Mouse (Mus musculus) Muller cell, postnatal 12 days (primary cell): ENCODE results near the gene Dixdc1.
A peak's percentile ranks its signal among the peaks of the same experiment; 100 is the strongest.
"Not testable (repeated sequence)": the region's sequence is repeated elsewhere in the genome, so short reads cannot be mapped to it uniquely, and the experiment has no call there.

Source experiments
- DNase-seq: peaks from one replicate; pipeline ENCODE4 v3.0.0-alpha.2; 2015; ENCODE audit errors: inconsistent ontology term

Gene Dixdc1

DNA sequence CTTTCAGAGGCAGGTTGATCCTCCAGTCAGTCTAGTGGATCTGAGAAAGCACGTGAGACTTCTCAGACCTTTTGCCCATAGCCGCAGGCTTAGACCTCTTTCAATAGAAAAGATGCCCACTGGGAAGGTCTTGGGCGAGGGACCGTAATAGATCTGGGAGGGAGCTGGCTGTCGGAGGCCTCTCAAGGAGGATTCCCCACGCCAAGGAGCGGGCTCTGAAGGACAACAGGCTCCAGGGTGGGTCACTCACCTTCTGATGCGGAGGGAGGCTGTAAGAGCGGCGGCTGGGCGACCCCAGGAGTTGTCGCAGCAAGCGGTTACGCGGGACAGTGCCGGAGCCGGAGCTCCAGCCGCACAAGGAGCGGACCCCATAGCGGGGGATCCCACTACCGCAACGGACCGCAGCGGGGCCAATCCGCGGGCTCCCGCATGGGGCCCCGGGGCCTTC is 80.4 kb downstream of the Dixdc1 start:
- no peak for DNase-seq

DNA sequence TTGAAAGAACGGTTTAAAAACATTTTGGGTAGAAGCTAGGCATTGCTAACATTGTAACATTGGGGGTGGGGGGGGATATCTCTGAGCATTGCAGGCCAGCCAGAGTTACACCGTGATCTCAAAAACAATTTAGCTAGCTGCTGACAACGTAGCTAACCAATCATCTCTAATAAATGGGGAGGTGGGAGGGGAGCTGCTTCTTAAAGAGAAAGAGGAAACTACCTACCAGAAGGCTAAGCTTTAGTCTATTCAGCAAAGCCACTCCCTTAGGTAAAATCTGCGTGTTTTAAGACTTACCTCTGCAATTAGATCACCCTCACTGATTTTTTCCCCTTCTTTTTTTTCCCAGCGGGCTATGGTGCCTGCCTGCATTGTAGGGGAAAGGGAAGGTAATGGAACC is 80.9 kb downstream of the Dixdc1 start:
- DNase-seq = peak; percentile 30

DNA sequence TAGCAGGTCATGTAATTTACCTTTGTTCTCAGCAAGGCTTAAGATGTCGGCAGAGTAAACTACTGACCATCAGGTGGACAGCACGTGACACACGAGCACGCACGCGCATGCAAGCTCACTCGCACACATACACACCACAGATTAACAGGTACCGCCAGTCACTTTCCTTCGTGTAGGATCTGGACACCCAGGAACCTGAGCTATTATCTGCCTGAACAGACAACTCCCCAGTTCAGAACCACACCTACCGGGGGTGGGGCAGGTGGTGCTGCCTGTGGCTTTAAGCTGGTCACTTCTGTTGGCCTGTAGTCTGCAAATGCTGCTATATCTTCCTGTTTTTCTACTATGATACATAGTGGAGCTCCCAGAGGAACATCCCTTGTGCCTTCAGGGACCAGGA is 88.8 kb downstream of the Dixdc1 start:
- DNase-seq = no peak

DNA sequence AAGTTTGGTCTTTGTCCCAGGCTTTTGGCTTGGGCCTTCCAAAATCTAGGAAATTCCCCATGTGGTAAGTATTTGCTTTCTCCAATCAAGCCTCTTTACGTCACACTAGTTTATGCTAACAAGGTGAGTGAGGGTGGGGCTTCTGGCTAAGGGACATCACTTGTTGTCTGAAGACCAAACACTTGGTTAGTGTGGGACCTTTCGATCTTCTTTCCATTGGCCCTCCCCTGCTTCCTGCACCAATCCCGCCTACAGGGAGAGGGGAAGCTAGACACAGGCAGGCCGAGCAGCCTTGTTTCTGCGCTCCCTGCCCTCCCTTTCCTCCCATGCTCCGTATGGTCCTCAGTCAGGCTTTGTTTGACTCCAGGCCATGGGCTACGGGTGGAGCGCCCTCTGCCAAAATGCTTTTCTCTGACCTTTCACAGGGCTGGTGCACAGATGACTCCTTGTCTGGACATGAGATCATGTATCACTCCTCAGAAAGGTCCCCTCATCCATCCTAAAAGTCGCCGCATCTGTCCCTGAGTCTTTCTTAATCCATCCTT is 92.4 kb downstream of the Dixdc1 start:
- DNase-seq = no peak

DNA sequence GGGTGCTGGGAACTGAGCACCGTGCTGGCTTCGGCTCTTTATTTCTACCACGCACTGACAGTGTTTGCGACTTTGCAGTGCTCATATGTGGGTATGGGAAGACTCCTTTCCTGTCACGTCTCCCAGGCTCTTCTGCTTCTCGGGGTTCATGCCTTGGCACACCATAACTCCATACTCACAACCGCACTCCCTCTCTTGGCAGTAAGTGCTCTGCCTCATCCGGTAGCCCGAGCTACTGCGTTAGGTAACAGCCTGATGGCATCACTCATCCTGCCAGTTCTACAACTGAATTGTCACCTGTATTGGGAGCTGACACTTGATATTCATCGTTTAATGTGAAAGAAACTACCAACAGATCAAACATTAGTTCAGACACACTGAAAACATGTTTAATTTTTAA is 105.0 kb downstream of the Dixdc1 start:
- no peak for DNase-seq

DNA sequence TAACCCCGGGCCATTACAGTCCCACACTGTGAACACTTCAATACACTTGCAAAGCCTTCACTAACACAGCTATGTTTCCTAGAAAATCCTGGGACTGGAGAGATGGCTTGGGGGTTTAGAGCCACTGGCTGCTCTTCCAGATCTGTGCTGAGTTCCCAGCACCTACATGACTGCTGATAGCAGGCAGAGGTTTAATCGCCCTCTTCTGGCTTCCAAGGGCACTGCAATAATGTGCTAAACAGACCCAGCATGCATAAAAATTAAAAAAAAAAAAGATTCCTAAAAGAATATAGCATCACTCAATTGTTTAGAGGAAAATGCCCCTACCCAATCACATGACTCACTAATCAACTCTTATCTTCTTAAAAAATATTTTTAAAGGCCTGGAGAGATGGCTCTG is 106.3 kb downstream of the Dixdc1 start:
- DNase-seq = no peak

DNA sequence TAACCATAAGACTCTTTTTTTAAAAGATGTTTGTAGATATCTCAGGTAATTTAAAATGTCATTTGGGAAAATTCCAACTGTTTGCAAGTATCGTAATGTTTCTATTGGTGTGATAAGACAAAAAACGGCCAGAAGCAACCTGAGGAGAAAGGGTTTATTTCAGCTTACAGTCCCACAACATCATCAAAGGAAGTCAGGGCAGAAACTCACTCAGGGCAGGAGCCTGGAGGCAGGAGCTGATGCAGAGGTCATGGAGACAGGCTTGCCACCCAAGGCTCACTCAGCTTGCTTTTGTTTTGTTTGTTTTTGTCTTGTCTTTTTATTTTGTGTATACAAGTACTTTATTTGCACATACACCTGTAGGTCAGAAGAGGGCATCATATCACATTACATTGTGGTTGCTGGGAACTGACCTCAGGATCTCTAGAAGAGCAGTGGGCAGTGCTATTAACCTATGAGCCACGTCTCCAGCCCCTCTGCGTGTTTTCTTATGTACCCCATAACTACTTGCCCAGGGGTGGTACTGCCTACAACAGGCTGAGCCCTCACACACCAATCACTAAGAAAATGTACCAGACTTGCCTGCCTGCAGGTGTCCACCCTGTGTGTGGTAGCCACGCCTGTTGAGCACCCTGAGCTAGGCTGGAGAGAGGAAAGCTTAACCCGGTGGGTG is 107.2 kb downstream of the Dixdc1 start:
- no peak for DNase-seq

DNA sequence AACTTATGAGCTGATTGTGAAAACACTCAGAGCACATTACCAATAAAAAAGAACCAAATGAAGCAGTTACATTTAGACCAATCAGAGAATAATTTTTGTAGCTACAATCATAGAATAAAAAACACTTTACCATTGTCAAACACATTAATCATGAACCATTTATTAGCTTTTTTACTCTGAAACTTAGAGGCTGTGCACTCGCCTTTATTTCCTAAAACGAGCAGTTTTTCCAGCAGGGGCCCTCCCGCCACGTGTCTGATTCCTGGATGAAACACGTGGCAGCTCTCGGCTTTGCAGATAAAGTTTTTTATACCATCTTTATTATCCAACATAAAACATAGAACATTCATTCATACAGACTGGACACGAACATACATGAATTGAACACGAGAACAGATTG is 108.4 kb downstream of the Dixdc1 start:
- DNase-seq = not testable (repeated sequence)

DNA sequence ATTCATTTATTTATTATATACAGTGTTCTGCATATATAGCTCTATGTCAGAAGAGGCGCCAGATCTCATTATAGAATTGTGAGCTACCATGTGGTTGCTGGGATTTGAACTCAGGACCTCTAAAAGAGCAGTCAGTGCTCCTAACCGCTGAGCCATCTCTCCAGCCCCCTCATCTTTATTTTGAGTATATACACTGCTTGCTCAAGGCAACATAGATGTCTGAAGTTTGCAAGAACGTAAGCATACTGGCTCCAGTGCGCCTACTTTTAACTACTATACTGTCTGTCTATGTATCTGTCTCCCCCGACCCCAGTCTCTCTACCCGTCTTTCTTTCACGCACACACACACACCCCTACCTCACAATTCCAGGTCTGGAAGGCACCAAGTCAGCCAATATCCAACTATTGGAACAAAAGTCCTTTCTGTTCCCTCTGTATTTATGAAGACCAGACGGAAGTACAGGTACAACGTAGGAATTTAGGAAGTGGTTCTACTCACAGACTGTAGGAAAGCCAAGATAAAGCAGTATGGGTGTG is 121.5 kb downstream of the Dixdc1 start:
- DNase-seq = no peak

DNA sequence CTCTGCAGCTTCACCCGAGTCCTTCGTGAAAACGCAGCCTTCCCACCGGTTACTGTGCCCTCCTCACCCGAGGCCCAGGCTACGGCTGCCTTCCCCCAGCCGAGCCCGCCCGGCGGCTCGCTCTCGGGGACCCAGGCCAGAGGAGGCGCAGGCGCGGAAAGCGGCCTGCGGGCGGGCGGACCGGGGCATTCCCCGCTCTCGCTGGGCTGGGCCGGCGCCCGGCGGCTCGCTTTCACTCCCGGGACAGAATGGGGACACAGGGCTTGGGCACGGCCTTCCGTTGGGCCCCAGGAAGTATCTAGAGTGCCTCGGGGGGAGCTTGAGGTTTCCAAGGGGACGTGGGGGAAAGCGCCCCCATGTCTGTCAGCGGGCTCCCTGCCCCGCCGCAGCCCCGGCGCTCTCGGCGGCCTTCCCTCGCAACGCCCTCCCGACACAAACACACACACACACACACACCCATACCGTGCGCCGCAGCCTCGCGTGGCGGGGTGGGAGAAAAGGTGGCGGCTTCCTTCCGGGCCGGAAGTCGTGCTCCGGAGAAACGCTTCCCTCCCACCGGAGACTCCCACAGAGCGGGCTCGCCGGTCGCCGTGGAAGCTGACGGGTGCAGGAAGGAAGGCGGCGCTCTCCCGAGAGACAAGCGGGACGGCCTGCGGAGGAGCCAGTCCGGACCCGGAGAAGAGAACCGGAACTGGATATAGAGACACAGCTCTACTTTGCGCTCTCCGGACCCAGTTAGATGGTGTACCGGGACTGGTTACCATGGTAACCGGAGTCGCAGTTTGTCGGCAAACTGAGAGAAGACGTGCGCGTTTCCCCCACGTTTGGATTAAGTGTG is 122.3 kb downstream of the Dixdc1 start, which contains the start of the genes Pih1d2 and Nkapd1:
Pih1d2 (plus strand) TSS at position 556 of the 838 bp plus-strand sequence.
Nkapd1 (minus strand) TSS at position 699 of the 838 bp plus-strand sequence.
- DNase-seq = peak; percentile 92

DNA sequence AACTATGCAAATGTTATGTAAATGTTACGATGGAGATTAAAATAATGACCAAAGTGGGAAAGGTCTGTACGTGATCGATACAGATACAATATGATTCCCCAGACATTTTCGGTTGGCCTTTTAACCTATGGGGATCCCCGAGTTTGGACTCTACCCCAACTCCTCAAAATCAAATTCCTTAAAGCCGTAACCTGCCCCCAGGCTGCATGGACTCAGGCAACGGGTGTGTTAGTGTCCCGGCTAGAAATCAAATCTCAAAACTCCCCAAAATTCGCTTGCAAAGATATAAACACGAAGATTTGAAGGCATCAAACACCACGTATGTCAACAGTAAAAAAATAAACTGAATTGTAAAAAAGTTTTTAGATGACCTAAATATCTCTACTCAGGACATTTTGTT is 123.2 kb downstream of the Dixdc1 start:
- no peak for DNase-seq
